Mouse (Mus musculus) heart, postnatal 25 days (tissue): ENCODE measurements around the gene Ptgfrn. TPM values are rescaled to one million over a fixed set of nuclear protein-coding genes. Genes with fewer than 3 reads are reported as not detected.

Experiments
- DNase-seq: peaks from one replicate; pipeline ENCODE4 v3.0.0; 2022; ENCODE audit warnings: low spot score
- intact Hi-C: fragments of 180-260 bp; cut with DNase I; formaldehyde crosslinking; loops from one replicate; pipeline ENCODE4 v1.15.1; 2025
- total RNA-seq, 2 experiments: library from RNA; stranded (reverse); gene quantifications; 2 replicates each; pipeline ENCODE4 v1.2.3; 2021

Ptgfrn gene
- total RNA-seq, 2 experiments from 2014 or later = 31.0 to 34.9 TPM

DNA sequence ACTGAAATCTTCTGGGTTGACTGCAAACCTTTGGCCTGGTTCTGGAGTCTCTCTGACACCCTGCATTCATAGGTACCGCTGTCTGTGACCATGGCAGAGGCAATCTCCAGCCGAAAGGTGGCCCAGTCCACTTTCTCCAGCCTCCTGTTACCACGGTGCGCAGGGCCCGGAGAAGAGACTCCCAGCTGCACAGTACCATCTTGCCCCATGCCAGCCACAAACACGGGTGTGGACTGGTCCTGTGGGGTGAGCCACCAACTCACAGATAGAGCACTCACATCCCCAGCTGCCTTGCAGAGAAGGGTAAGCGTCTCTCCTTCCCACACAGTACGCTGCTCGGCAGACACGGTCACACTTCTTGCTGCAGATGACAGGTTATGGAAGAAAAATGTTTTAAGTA lies 97.1 kb downstream of the Ptgfrn start:
- no peak for DNase-seq
- intact Hi-C loops = no loop called here

DNA sequence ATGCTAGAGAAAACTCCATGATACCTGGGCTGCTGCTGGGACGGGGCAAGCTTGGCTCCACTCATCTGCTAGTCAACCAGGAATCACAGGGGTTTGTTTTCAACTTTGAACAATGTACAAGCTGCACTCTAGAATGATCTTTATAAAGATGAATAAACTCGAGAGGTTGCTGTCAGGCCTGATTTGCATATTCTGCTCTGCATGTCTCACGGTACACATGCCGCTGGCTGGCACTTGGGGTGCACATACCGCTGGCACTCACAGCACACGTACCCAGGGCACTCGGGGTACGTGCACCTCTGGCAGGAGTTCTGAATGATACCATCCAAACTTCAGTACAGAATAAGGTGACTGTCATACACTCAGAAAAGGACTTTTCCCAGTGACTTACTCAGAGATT lies 97.5 kb downstream of the Ptgfrn start:
- intact Hi-C loops = no loop called here
- DNase-seq = no peak

DNA sequence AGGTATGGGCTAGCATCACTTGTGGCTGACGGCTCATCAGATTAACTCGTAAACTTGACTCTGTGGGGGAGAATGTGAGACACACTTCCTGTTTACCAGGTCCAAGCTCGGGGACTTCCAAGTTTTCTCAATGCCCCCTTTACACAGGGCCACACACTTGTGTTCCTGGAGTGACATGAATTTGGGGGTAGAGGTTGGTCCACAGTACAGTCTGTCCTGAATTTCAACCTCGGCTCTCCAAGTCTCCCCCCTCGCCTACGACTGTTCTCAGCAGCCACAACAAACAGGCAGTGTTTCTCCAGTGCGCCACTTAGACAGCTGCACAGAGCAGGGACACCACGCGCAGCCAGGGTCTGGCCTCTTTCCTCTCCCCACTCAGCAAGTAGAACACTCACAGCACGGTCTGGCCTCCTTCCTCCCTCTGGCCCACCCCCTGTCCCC lies 97.9 kb downstream of the Ptgfrn start:
- no peak for DNase-seq
- intact Hi-C loops = no loop called here

DNA sequence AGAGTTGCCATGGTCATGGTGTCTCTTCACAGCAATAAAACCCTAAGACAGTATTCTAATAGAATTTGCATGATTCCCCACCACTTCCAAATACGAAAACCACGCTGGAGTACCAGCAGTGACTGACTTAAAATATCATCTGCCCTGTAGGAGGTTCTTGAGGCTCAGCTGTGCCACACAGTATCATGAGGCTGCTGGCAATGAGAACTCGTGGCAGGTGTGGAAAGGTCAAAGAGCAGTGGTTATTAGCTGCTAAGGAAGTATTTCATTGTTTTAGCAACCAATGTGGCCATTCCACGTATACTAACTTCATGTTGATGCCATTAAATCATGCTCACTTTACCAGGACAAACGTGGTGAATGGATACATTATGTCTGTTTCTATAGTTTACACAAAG lies 98.9 kb downstream of the Ptgfrn start:
- DNase-seq = no peak
- intact Hi-C loops = no loop called here

DNA sequence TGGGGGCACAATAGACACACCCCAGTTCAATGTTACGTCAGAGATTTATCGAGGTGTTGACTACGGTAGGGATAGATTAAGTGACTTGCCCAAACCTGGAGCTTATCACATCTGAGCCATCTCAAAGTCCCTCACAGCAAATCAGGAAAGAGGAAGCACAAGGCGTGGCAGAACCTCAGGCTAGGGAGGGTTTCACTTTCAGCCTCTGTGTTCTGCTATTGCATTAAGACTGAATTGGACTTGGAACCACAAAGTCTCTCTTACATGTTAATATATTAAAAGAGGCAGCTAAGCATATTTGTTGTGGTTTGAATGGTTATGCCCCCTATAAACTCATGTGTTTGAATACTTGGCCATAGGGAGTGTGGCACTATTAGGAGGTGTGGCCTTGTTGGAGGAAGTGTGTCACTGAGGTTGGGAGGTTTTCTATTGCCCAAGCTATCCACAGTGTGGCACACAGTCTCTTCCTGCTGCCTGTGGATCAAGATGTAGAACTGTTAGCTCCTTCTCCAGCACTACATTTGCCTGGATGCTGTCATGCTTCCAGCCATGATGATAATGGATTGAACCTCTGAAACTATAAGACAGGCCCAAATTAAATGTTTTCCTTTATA lies 99.4 kb downstream of the Ptgfrn start:
- intact Hi-C loops = no loop called here
- no peak for DNase-seq

DNA sequence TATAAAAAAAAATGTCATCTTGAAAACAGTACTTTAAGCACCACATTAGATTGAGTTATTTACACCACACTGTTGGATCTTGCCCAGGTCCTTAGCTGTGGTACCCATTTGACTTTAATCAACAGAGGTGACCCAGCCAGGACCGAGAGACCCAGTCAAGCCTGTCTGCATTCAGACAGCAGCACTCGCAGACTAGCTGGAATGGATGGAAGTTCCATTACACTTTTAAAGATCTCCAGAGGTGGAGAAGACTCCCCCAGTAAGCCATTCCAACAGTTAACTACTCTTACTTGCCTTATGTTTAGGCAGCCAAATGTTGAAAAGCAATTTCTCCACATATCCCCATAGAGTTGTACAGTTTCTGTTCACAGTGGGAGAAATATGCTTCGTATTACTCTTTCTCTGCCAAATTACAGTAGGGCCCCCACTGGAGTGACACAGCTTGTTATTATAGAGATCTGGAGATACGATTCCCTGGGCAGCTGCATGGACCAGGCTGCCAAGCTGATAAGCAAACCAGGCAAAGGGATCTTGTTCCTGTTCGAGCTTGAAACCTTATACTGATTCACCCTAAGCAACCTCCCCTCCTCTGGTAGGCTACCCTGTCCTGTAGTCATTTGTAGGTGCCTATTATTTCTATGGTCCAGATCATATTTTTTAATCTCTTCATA lies 102.8 kb downstream of the Ptgfrn start:
- no peak for DNase-seq

DNA sequence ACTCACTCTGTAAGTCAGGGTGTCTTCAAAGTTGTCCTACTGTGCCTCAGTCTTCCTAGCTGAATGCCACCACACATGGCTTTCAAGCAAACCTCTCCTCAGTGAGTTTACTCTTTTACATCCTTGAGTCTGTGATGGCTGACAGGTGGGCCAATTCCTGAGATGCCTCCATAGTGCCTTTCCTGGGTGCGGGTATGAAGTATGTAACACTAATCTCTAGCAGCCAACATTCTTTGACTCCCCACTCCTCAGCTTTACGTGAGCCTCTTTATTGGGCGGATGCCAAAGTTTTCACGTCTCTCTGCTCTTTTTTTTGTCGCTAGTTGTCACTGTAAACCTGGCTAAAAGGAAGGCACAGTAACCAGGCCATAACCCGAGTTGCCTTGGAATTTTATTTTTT lies 104.7 kb downstream of the Ptgfrn start:
- intact Hi-C loops = no loop called here

More for the DNA sequence above, 102.8 kb downstream of the Ptgfrn start:
- intact Hi-C loops = no loop called here

DNA sequence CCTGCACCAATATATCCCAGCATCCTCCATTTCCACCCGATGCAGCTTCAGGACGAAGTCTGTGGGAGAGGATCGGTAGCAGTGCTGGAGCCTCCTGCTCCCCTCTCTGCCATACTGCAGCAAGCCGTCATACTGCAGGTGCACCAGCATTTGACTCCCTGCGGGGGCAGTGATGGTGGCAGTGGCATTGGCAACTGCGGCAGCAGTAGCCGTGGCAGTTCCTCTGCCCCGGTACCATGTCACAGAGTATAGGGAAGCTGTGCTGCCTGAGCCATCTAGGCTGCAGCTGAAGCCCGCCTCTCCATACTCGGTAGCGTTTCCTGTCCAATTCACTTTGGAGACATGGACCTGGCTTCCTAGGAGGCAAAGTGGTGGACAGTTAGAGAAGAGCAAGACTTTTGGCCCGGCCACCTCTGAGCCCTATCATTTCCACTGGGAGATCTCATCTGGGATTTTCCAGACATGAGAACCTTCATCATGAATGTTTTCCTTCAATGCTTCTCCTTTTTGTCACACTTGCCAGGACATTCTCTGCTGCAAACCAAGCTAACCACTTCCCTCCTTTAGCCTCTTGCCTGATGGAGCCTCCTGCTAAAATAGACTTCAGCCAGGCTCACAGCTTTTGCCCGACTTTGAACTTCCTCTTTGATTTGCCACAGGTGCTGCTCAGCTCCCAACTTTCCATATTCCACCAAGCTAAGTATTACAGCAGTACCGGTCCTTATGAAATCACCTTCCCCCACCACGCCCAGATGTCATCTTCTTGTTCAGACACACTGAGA lies 106.3 kb downstream of the Ptgfrn start:
- intact Hi-C loops = no loop called here
- DNase-seq = no peak

More for the DNA sequence above, 104.7 kb downstream of the Ptgfrn start:
- DNase-seq = no peak

DNA sequence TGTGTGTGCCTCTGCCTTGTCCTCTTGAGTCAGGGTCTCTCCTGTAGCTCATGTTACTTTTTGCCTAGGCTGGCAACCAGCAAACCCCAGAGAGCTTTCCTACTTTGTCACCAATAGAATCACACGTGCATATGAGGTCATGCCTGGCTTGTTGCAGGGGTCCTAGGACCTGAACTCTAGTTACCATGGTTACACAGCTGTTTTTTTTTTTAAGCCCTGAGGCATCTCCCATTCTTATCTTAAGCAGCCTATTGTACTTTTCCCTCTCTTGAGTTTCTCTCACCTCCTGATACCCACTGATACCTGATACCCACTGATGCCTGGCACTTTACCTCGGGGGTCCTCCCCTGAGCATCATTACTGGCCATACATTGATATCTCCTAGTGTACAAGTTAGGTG lies 110.3 kb downstream of the Ptgfrn start:
- intact Hi-C loops = loop anchor here (2.0 to 5.0 kb wide), 2 partner anchors 25 to 73 kb away; no protein-coding TSS in a partner anchor
- DNase-seq = no peak

DNA sequence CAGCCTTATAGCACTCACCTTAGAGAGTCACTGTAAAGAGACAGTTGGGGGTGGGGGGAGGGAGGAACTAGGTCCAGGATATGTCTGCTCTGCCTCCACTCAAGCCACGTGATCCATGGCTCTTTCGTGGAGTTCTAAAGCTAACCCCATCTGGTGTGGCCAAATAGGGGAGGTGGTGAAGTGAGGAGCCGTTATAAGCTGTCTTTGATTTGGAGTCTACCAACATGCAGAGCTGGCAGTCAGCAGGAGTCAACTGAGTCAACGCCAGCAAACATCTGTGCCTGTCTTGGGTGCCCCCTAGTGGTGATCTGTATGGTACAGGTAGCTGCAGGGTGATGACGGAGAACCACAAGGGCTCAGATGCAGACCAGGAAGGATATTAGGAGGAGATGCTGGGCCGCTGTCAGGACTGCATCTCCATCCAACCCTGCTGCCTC lies 111.2 kb downstream of the Ptgfrn start:
- DNase-seq = no peak
- intact Hi-C loops = loop anchor here (2.0 to 5.0 kb wide), 2 partner anchors 24 to 73 kb away; no protein-coding TSS in a partner anchor

DNA sequence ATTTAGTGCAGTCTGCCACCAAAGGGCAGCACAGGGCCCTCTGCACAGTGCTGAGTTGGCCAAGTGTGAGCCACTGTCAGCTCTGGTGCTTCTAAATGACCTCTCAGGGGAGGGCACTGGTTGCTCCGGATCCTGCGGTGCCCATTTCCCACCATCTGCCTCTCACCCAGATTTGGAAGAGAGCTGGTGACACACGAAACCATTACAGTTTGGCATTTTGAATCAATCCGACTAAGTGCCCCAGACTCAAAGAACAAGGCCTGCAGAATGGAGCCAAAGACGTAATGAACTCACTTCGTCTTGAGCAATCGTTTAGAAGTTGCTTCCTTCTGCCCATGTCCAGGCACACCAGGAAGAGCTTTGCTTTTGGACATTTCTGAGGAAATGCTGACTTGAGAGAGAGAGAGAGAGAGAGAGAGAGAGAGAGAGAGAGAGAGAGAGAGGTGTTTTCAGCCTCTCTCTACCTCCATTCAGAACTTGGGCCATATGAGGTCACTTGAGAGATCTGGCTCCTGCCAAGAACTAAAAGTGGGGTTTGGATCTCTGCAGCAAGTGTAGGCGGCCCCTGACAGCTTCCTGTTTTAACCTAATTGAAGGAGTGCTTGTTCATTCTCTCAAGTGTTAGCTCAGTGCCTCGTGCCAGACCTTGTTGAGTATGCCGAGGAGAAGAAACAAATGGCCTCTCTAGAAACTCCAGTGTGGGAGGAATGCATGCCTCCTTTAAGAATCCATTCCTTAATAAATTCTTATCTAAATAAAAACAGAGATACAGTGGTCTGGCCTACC lies 112.1 kb downstream of the Ptgfrn start:
- intact Hi-C loops = loop anchor here (2.0 to 5.0 kb wide), 2 partner anchors 23 to 74 kb away; no protein-coding TSS in a partner anchor
- DNase-seq = peak; percentile 22

DNA sequence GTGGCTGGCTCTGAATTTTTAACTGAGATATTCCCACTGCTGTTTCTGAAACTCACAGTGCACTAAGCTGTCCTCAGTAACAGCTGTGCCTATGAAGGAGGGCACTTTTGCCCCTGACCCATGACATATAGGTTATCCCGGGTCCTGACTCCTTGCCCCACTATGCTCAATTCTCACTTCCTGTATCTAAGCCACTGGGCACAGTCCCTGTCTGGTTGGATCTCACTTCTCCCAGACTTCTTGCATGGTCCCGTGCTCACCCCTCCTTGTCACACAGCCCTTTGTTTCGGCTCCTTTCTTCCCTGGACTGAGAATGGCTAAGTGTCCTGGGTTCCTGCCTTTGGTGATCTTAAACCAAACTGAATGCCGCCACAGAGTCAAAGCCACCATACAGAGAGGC lies 115.8 kb downstream of the Ptgfrn start:
- intact Hi-C loops = loop anchor here (5.0 kb wide), 1 partner anchor 173 kb away; no protein-coding TSS in a partner anchor
- DNase-seq = no peak

DNA sequence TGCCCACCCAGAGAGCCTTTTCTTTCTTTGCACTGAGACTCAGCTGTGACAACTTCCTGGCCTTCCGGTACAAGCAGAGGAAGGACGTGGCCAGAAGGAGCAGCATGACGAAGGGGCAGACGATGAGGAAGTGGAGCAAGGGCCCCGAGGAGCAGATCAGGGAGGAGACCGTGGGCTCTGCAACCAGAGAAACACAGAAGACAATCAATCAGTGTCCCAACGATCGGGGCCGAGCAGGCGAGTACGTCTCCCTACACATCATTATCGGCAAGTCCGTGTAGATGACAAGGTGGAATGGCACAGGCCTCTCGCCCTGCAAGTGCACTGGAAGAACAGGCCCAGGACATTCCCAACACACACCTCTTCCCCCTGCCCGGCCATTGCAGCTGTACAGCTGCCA lies 116.4 kb downstream of the Ptgfrn start:
- peak; percentile 39 for DNase-seq
- intact Hi-C loops = loop anchor here (5.0 kb wide), 1 partner anchor 174 kb away; no protein-coding TSS in a partner anchor

DNA sequence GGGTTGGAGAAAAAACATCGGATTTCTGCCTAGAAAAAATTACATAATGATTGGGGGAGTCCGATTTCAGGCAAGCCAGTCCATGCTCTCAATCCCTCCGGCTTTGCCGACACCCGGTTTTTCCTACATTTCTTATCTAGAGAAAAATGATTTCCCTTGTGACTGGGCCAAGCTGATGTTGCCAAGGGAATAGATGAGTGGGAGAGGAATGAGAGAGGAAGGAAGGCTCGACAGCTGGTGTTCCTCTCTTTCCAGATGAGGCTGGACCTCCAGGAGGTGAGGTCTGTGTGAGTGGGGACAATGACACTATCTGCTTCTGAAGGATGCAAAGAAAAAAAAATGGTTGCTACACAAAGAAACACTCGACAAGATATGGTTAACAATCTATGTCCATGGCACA lies 116.9 kb downstream of the Ptgfrn start:
- DNase-seq = peak; percentile 36
- intact Hi-C loops = loop anchor here (5.0 kb wide), 1 partner anchor 174 kb away; no protein-coding TSS in a partner anchor

Other genes with a start within 250 kb of the Ptgfrn start
- gene Trim45, start 188.1 kb downstream of the Ptgfrn start, total RNA-seq = 10 to 100 TPM in 1 of 2 experiments, 1 to 10 TPM in 1; 9.7 to 10.2 TPM
- 1 to 10 TPM; 2.1 to 2.5 TPM for gene Ttf2, start 140.6 kb downstream of the Ptgfrn start, total RNA-seq
- under 1 TPM; 0.23 to 0.25 TPM for gene Cd101, start 80.7 kb downstream of the Ptgfrn start, total RNA-seq
- gene Cd2, start 177.7 kb upstream of the Ptgfrn start, total RNA-seq = 1 to 10 TPM in 1 of 2 experiments, under 1 TPM in 1; 0.29 to 1.1 TPM